Mouse (Mus musculus): ENCODE measurements around the gene Tes. TPM values are rescaled to one million over a fixed set of nuclear protein-coding genes. Genes with fewer than 3 reads are reported as not detected.

Tes gene
- polyA plus RNA-seq (2012; rRNA removed), result 36.8 and 44.5 TPM in 2 replicates

GRCm38 (mm10) chr6:17064936-17065790 is at the start of gene Tes:
Gene Tes, plus strand, starts transcription at chr6:17065149.
- DNase-seq (ENCODE audit: low read depth), result peak; percentile 91
- peak; percentile 39; the same call in 1 of the 2 replicates for TF ChIP-seq POLR2A (IDR thresholded peaks at IDR 0.05; ENCODE audit: borderline replicate concordance, extremely low read depth, insufficient read depth, insufficient read length, poor library complexity, severe bottlenecking)
- no peak for TF ChIP-seq CTCF (IDR thresholded peaks at IDR 0.05; ENCODE audit: borderline replicate concordance, extremely low read depth, insufficient read depth, insufficient read length)

GRCm38 (mm10) chr6:17025886-17026285 is 39.1 kb upstream of the Tes start:
- TF ChIP-seq POLR2A (IDR thresholded peaks at IDR 0.05; ENCODE audit: borderline replicate concordance, extremely low read depth, insufficient read depth, insufficient read length, poor library complexity, severe bottlenecking), result no peak
- TF ChIP-seq CTCF (IDR thresholded peaks at IDR 0.05; ENCODE audit: borderline replicate concordance, extremely low read depth, insufficient read depth, insufficient read length), result no peak
- no peak for DNase-seq (ENCODE audit: low read depth)

- TF ChIP-seq CTCF (IDR thresholded peaks at IDR 0.05; ENCODE audit: borderline replicate concordance, extremely low read depth, insufficient read depth, insufficient read length) (peak; percentile 36; the same call in 1 of the 2 replicates), POLR2A (IDR thresholded peaks at IDR 0.05; ENCODE audit: borderline replicate concordance, extremely low read depth, insufficient read depth, insufficient read length, poor library complexity, severe bottlenecking) (no peak)
- DNase-seq (ENCODE audit: low read depth), result peak; percentile 85
Observed at GRCm38 (mm10) chr6:17027572-17027971, 37.4 kb upstream of the Tes start.

GRCm38 (mm10) chr6:17028809-17029208 is 36.1 kb upstream of the Tes start:
- TF ChIP-seq CTCF (IDR thresholded peaks at IDR 0.05; ENCODE audit: borderline replicate concordance, extremely low read depth, insufficient read depth, insufficient read length), result no peak
- TF ChIP-seq POLR2A (IDR thresholded peaks at IDR 0.05; ENCODE audit: borderline replicate concordance, extremely low read depth, insufficient read depth, insufficient read length, poor library complexity, severe bottlenecking), result no peak
- DNase-seq (ENCODE audit: low read depth), result no peak

GRCm38 (mm10) chr6:17032231-17032728 is 32.7 kb upstream of the Tes start:
- TF ChIP-seq POLR2A (IDR thresholded peaks at IDR 0.05; ENCODE audit: borderline replicate concordance, extremely low read depth, insufficient read depth, insufficient read length, poor library complexity, severe bottlenecking), result no peak
- TF ChIP-seq CTCF (IDR thresholded peaks at IDR 0.05; ENCODE audit: borderline replicate concordance, extremely low read depth, insufficient read depth, insufficient read length), result no peak
- no peak for DNase-seq (ENCODE audit: low read depth)

- TF ChIP-seq CTCF (IDR thresholded peaks at IDR 0.05; ENCODE audit: borderline replicate concordance, extremely low read depth, insufficient read depth, insufficient read length) (no peak), POLR2A (IDR thresholded peaks at IDR 0.05; ENCODE audit: borderline replicate concordance, extremely low read depth, insufficient read depth, insufficient read length, poor library complexity, severe bottlenecking) (no peak)
- no peak for DNase-seq (ENCODE audit: low read depth)
Observed at GRCm38 (mm10) chr6:17034095-17034494, 30.9 kb upstream of the Tes start.

- DNase-seq (ENCODE audit: low read depth), result no peak
- TF ChIP-seq POLR2A (IDR thresholded peaks at IDR 0.05; ENCODE audit: borderline replicate concordance, extremely low read depth, insufficient read depth, insufficient read length, poor library complexity, severe bottlenecking), result no peak
- no peak for TF ChIP-seq CTCF (IDR thresholded peaks at IDR 0.05; ENCODE audit: borderline replicate concordance, extremely low read depth, insufficient read depth, insufficient read length)
Observed at GRCm38 (mm10) chr6:17035228-17035627, 29.7 kb upstream of the Tes start.

GRCm38 (mm10) chr6:17051432-17052025 is 13.4 kb upstream of the Tes start:
- no peak for DNase-seq (ENCODE audit: low read depth)
- TF ChIP-seq POLR2A (IDR thresholded peaks at IDR 0.05; ENCODE audit: borderline replicate concordance, extremely low read depth, insufficient read depth, insufficient read length, poor library complexity, severe bottlenecking) (no peak), CTCF (IDR thresholded peaks at IDR 0.05; ENCODE audit: borderline replicate concordance, extremely low read depth, insufficient read depth, insufficient read length) (no peak)

- no peak for DNase-seq (ENCODE audit: low read depth)
- TF ChIP-seq POLR2A (IDR thresholded peaks at IDR 0.05; ENCODE audit: borderline replicate concordance, extremely low read depth, insufficient read depth, insufficient read length, poor library complexity, severe bottlenecking), result no peak
- no peak for TF ChIP-seq CTCF (IDR thresholded peaks at IDR 0.05; ENCODE audit: borderline replicate concordance, extremely low read depth, insufficient read depth, insufficient read length)
Observed at GRCm38 (mm10) chr6:17053028-17053660, 11.8 kb upstream of the Tes start.

- DNase-seq (ENCODE audit: low read depth), result no peak
- no peak for TF ChIP-seq POLR2A (IDR thresholded peaks at IDR 0.05; ENCODE audit: borderline replicate concordance, extremely low read depth, insufficient read depth, insufficient read length, poor library complexity, severe bottlenecking)
Observed at GRCm38 (mm10) chr6:17054781-17055180, 10.2 kb upstream of the Tes start.

- no peak for TF ChIP-seq CTCF (IDR thresholded peaks at IDR 0.05; ENCODE audit: borderline replicate concordance, extremely low read depth, insufficient read depth, insufficient read length)
- no peak for TF ChIP-seq POLR2A (IDR thresholded peaks at IDR 0.05; ENCODE audit: borderline replicate concordance, extremely low read depth, insufficient read depth, insufficient read length, poor library complexity, severe bottlenecking)
- no peak for DNase-seq (ENCODE audit: low read depth)
Observed at GRCm38 (mm10) chr6:17055659-17056058, 9.3 kb upstream of the Tes start.
